Mouse (Mus musculus): ENCODE measurements around the gene Thsd4.

Gene Thsd4

DNA sequence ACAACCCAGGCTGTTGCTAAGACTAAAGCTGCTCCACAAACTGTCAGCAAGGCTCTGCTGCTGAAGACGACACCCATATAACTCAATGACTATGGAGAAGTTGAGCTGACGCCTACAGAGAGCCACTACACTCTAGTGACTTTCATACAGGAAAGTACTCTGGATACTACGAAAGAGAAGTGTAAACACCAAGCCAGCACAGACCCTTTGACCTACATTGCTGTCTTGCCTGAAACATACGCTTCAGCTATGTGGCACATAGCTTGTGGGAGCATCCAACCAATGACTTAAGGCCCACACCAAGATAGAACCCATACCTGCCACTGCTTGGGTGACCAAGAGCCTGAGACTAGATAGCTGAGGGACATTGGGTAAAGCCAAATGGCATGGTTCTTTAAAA lies 141.3 kb downstream of the Thsd4 start:
- no peak for DNase-seq (ENCODE audit: low read depth)

DNA sequence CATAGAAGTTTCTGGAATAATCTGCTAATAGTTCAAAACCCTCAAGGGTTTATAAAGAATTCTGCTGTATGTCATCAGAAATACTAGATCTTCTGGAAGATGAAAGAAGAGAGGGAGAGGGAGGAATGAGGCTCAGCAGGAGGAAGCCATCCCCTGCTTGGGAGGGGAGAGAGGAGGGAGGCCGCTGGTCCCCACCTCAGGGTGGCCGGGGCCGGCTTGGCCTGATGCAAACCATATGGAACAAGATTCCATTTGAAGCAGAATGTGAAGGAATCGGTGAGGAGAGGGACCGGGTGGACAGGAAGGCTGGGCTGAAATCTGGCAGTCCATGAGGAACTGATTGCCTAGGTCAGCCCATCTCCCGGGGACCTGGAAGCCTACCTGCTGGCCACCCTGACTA lies 143.6 kb downstream of the Thsd4 start:
- DNase-seq (ENCODE audit: low read depth), result no peak

DNA sequence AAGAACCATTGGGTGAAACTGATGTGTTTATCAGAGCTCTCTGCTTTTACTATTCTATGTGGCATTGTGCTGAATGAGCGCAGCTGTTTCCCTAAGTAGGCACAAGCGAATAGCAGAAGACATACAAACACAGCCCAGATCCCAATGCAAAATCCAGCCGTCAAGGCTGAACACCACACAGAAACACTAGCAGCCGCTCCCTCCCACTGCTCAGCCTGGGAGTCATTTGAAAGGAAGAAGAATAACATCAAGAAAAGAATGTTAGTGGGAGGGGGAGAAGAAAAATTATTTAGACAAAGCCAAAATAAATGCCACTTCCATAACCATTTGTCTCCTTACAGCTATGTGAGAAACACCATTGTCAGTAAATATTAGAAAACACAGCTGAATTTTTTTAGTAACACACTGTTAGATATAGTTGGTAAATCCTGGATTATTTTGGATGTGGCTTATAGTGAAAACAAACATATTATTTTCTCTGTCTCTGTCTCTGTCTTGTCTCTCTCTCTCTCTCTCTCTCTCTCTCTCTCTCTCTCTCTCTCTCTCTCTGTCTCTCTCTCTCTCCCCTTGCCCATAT lies 148.6 kb downstream of the Thsd4 start:
- DNase-seq (ENCODE audit: low read depth), result no peak

DNA sequence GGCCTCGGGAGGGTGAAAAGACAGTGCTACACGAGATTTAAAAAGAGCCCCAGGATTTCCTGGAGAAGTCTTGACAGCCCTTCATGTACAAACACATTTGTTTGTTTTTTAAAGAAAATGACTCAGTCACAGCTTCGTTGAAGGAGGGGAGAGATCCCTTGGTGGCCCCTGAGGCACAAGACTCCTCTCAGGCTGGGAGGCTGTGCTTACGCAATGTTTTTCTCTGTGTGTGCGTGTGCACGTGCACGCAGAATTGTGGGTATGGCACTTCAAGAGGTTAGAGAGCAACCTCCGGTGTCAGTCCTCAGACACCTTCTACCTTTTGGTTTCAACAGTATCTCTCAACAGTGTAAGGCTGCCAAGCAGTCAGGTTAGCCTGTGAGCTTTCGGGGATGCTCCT lies 153.3 kb downstream of the Thsd4 start:
- no peak for DNase-seq (ENCODE audit: low read depth)

DNA sequence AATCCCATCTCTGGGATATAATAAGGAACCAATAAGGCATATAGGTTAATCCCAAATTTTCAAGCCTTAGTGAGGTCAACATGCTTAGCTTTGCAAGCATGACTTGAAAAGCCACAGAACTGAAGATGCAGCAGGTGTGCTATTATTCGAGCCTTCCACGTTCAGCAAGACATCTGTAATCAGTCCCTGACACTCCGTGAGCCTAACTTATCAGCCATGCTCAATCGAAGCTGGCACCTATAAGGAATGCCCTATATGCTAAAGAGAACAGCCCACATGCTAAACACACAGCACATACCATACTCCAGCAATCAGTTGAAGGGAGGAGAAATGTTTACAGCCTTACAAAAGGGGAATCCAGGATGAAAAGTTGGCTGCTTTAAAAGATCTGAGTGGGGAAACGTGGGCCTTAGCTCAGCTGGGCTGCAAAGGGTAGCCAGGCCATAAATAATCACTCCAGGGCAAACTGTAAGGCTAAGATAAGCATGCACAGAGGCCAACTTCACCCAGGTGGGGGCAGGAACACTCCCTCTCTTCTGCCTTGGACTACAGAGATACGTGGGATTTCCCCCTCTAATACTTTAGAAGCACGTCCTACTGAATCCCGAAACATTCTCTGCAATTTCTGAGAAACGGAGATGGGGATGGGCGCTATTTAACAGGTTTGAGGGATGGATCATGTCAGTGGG lies 154.1 kb downstream of the Thsd4 start:
- no peak for DNase-seq (ENCODE audit: low read depth)

DNA sequence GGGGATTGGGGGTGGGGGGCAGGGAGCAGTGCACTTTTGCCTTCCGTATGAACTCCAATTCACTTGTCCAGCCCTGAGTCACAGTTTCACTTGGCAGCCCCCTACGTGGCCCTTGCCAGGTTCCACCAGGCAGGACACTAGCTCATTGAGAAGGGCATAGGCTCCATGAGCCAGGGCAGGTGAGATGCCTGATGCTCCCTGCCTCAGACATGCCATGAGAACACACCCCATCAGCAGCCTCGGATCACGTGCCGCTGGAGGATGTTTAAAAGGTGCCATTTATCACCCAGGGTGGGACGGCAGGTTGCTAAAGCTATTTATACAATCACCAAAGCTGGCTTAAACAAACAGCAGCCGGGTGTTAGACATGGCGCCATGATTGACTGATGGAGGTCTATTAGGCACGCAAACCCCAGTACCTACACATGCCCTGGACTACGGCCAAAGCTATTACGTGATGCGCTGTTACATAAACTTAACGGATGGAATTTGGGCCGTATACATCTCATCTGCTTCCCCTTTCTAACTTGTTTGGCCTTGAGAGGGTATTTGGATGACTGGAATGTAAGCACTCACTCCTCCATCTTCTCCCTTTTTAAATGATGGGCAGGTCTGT lies 157.6 kb downstream of the Thsd4 start:
- DNase-seq (ENCODE audit: low read depth), result no peak

DNA sequence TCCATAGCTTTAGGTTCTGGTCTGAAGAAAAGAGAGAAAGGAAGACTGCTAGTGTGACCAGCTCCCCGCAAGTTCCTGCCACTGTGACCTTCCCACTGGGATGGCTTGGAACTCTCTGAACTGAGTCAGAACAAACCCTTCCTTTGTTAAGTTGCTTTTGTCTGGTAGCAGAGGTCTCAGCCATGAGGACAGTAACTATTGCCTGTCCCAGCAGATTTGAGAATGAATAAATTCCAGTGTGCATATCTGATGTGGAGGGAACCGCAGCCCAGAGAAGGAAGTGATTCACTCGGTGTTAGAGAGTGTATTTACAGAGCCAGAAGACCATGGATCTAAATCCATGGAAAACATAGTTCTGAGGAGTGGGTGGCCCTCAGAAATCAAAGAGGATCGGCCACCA lies 169.5 kb downstream of the Thsd4 start:
- DNase-seq (ENCODE audit: low read depth), result no peak

DNA sequence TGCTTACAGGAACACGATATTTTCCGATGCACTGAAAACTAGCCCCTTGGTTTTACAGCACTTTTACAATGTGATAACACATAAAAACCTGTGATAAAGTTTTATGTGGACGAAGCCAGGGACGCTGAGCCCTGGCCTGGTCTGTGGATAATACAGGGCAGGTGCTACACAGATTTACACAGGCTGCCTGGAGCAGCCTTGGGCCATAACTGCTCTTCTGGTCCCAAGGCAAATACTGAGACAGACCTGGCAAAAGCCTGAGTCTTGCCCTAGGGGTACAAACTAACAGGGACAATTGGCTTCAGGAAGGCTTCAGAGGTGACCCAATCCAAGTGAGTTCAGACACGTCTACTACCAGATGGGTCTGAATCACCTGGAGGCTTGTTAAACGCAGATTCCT lies 170.7 kb downstream of the Thsd4 start:
- no peak for DNase-seq (ENCODE audit: low read depth)

DNA sequence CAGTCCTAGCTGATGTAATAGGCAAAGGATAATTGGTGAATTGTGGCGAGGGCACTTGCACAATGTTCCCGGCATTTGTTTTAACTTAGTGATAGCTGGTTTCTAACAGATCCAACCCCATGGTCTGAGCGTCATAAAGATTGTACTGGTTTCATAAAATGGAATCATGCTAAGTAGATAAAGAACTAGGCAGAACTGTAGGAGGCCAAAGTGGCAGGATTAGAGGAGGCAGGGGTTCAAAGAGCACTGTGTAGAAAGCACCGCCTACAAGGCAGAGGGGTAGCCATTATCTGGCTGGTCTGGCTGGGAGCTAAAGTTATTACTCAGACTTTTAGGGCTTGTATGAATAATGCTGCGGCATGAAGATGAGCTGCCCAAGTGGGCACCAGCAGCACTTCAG lies 185.7 kb downstream of the Thsd4 start:
- DNase-seq (ENCODE audit: low read depth), result no peak

DNA sequence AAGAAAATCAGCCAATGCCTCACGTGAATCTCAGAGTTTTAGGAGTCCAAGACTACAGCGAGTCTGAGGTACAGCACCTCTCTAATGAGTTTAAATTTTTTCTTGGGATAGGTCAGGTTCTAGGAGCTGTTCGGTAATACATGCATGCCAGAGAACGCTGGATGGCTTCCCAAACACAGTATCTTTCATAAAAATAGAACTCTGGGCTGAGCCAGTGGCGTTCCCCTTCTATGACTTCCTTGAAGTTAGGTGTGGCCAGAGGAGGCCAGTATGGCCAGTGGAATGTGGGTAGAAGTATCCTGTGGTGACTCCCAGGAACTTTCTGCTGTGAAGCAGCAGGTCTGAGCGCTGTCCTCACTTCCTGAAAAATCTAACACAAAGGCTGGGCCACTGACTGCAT lies 186.4 kb downstream of the Thsd4 start:
- DNase-seq (ENCODE audit: low read depth), result no peak

DNA sequence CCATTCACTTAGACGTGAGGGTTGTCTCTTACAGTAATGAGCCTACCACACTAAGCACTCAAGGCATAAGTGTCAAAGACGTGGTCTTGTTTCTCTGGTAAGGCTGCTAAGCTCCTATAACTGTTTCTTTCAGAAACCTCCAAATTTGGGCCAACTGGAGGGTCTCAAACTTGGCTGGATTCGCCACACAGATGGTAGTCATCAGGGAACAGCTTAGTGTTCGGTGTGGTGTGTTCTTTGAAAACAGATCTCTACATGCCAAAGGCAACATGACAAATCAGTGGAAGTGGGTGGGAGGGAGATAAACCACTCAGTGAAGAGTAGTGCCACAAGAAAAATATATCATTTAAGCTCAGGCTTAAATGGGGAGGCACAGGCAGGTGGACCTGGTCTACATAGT lies 191.9 kb downstream of the Thsd4 start:
- DNase-seq (ENCODE audit: low read depth), result no peak

DNA sequence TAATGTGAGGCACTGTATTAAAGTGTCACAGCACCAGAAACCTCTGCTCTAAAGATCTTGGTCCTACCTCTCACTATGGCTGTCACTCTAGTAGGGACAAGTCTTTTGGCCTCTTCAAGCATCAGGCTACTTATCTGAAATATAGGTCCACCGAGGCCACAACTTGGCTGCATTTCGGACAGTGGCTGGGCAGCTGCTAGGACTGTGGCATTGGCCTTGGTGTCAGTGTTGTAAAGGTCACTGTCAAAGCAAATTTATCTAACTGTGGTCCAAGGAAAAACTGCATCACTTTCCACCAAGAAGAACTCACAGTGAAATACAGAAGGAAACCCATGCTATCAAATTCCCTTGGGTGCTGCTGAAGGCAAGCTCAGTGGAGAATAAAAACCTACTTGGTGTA lies 197.1 kb downstream of the Thsd4 start:
- no peak for DNase-seq (ENCODE audit: low read depth)

DNA sequence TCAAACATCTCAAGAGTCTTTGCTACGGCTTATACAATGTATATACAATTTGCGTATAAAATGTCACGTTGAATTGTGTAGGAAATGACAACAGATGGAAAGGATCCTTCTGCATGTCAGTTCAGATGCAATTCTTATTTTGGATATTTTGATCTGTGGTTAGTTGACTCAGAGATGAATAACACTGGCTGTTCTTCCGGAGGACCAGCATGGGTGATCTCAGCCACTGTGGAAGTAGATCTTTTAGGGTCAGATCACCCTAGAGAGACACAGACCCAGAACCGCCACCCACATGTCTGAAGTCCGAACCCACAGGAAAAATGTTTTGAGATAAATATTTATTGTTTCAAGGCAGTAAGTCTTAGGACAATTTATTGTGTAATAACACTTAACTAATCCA lies 198.4 kb downstream of the Thsd4 start:
- no peak for DNase-seq (ENCODE audit: low read depth)

DNA sequence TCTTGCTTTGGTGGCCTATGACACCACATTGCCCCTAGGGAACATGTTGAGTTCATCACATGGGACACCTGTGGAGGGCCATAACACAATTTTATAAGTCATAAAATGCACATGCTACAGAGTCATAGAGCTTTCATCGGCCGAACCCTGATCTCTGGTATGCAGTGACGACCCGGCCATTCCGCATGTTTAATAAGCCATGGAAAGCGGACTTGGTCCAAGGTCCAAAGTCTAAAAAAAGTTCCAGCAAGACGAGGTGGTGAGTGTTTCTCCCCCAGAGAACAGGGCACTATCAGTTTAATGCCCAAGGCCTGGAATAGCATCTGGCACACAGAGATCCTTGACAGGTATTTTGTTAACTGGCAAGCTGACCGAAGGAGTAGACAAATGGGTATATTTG lies 204.6 kb downstream of the Thsd4 start:
- no peak for DNase-seq (ENCODE audit: low read depth)

DNA sequence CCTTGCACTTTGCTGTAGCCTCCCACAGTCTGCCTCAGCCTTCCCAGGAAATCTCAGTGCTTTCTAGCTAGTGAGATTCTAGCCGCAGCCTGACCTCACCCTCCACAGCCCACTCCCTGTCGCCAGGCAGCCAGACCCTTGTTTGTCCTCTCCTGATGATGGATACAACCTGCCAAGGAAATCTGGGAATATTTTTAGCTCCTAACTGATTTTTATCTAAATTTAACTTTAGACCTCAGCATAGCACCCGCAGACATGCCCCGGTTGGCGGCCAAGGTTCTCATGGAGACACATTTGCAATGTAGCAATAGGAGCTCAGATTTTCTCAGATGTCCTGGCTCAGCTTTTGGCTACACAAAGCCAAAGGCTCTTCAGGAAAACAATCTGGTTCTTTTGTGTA lies 205.3 kb downstream of the Thsd4 start:
- no peak for DNase-seq (ENCODE audit: low read depth)

DNA sequence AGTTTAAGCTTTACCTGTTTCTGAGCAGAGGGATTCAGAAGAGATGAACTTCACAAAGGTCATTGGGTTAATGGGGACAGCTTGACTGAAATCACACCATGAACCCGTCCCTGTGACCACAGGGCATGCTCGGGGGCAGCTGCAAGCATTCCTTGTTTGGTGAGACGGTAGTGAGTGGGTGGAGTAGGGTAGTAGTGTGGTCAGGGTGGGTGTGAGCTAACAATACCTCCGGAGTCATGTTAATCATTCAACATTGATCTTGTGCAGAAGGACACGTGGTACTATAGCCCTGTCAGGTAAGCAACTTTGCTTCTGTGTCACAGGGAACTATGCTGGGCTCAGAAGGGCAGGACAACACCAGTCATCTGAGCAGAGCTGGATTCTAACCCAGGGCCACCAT lies 206.3 kb downstream of the Thsd4 start:
- DNase-seq (ENCODE audit: low read depth), result no peak

DNA sequence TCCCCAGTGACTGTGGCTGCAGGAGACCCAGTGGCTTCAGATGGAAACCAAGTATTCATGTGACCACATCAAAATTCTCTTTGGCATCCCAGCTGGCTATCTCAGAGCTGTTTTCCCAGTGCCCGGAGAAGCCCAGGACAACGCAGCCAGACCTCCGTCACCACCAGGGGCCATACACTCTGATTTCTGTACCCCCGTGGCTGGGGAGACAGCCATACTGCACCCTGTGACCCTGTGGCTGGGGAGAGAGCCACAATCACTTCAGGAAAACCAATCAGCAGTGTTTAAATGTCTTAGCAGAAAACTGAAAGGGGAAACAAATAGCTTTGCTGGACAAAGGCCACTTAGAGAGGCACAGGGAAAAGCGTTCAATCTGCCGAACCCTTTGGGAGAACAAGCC lies 208.2 kb downstream of the Thsd4 start:
- DNase-seq (ENCODE audit: low read depth), result no peak

DNA sequence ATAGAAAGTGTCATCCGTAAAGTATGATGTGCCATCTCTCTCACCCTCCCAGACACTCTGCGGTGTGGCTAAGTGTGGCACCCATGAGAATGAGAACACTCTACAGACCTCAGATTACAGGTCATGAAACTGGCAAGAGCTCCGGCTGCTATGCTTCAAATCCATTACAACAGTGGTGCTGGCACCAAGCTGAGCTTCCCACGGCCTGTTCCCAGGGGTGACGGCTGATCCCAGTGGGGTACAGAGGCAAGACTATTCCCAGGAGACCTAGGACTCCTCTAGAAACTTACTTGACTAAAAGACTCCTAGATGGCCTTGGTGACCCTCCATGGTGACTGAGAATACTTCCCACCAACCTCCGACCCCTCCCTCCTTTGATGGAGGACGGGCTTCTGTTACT lies 209.2 kb downstream of the Thsd4 start:
- no peak for DNase-seq (ENCODE audit: low read depth)

DNA sequence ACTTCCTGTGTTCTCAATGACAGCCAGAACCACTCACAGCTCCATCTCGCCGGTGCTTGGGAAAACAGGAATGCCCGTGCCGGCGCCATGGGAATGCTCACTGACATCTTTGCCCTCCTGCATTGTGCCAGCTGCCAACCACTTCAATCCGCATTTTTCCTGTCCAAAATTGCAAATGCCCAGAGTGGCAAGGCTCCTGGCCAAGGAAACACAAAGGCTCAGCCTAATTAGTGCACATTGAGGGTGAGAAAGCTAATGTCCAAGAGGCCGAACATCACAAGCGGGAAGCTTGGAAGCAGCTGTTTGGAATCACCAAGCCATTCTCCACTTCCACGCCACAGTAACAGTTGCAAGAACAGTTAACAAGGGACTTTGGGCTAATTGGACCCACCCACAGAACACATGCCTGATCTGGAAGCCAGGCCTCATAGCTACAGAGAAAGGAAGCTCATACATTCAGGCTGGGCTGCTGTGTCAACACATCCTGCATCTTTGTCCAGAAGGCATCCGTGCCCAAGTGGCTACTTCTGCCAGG lies 210.2 kb downstream of the Thsd4 start:
- no peak for DNase-seq (ENCODE audit: low read depth)

DNA sequence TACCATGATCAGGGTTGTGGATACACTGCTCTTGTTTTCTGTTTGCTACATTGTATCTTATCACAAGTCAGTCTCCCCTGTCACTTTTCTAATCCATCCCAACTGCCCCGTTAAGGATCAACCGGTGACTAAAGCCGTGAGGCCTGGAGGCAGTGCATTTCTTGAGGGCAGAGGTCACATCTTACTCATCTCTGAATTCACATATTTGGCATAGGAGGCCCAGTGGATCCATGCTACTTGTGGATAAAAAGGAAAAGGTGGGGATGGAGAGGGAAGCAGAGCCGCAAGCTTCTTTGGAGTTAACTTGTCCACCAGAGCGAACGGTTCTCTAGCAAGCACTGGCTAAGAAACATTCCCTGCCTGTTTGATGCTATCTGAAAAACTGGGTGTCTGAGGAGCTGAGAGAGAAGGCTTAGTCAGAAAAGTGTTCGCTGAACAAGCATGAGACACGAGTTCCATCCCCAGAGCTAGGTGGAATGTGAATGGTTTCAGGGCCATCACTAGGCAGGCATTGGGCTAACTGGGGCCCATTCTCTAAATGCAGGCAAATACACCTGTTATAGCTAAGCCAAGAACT lies 211.0 kb downstream of the Thsd4 start:
- DNase-seq (ENCODE audit: low read depth), result no peak

DNA sequence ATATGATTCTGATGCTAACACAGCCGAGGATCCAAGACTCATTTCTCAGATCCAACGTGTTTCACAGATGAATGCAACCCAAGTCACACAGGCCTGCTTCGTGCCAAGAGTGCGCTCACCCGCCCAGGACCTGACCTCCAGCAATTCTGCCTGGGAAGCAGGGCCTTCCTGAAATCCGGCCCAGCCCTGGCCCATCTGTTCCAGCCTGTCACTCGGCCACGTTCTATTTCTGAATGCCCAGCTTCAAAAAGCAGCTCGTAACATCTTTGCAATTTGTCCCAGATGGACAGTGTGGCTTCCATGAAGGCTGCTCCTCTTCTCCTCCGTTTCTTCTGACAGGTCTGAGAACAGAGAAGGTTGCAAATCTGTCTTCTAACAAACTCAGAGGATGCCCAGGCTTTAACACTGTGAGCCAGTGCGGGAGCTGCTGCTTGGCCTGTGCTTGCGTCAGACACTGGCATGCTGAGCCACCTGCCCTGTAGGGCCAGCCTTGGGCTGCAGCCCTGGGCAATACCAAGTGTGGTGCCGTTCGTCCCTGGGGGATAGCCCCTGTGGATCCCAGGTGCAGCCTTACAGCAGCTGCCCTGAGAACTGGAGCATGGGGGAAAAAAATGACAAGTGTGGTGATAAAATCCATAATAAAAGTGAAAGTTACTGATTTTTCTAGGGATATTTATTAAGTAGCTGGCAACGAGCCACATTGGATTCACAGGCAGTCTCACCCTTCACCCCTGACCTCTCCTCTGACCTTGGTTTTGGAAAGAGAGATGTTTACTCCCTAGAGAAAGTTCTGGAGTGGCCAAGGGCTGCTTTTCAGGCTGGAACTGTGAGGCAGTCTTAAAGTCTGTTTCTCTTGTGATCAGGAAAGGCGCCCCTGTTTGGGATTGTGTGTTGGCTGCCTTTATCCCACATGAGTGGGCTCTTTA lies 211.8 kb downstream of the Thsd4 start:
- DNase-seq (ENCODE audit: low read depth), result no peak

DNA sequence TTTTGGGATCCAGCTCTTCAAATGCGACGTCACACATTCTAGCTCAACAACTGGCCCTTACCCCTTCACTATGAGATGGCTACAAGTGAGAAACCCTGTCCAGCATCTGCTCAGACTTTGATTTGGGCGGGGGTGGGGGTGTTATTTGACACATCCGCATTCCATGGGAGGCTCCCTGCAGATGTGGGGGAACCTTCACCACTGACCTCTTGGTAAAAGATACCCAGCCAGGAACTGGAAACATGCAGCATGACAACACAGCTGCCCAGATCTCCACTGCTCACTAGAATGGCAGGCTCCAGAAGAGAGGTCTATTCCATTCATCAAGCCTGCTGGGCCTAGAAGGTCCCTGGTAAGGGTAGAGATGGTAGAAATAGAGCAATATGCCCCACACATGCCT lies 213.7 kb downstream of the Thsd4 start:
- no peak for DNase-seq (ENCODE audit: low read depth)

Data from c-Kit-positive CD71-negative TER-119-negative erythroid progenitor cells, embryonic 14.5 days (primary cell).